Mouse (Mus musculus) lung, adult 2 months (tissue): ENCODE measurements around the gene Has1.

Experiments used
- CTCF ChIP-seq: fragments of 200-500 bp; IDR thresholded peaks from 2 replicates; pipeline ENCODE4 v1.5.1; 2011; ENCODE audit warnings: mild to moderate bottlenecking, low read length, control low read depth; ENCODE audit not compliant: insufficient read depth
- POLR2A ChIP-seq: fragments of 200-500 bp; IDR thresholded peaks from 2 replicates; pipeline ENCODE4 v1.6.1; 2011; ENCODE audit warnings: low read depth, mild to moderate bottlenecking, control low read depth, low read length, borderline replicate concordance; ENCODE audit errors: extremely low read depth

DNA sequence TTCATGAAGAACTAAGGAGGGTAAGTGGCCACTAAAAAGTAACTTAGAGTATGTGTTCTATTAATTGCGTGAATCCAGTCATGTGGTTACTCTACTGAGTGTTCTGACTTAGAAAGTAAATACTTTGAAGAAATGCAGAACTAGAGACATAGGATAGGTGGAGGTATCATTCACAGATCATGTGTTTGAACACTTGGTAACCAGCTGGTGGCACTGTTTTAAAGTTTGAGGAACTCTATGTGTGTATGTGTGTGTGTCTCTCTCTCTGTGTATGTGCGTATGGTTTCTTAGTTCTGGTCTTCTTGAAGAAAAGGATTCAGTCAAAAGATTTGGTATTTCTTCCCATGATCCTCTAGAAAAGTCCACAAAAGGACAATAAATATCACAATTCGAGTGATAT, 5.1 kb upstream of the Has1 start:
- TF ChIP-seq POLR2A (no peak), CTCF (no peak)
